Mouse (Mus musculus) limb, embryonic 13.5 days (tissue): Measurements from ENCODE around the gene Ppil4. TPM values are rescaled to one million over a fixed set of nuclear protein-coding genes. Genes with fewer than 3 reads are reported as not detected.
A peak's percentile ranks its signal among the peaks of the same experiment; 100 is the strongest.

Experiments used
- ATAC-seq: fragments of 200-750 bp; cut with Nextera tagmentation; 2 replicates; pipeline ENCODE4 v1.8.0; 2017; ENCODE audit warnings: low read depth, moderate number of reproducible peaks, moderate TSS enrichment; ENCODE audit not compliant: low FRiP score
- H3K27ac ChIP-seq: fragments of 300-500 bp; sonication (generic); 2 replicates; pipeline ENCODE4 v1.5.1; 2015; ENCODE audit warnings: inconsistent platforms, mild to moderate bottlenecking, moderate library complexity
- H3K27me3 ChIP-seq: fragments of 300-500 bp; sonication (generic); 2 replicates; pipeline ENCODE4 v1.6.1; 2015; ENCODE audit warnings: mild to moderate bottlenecking, inconsistent platforms
- H3K36me3 ChIP-seq: fragments of 300-500 bp; sonication (generic); 2 replicates; pipeline ENCODE4 v1.6.1; 2015; ENCODE audit warnings: inconsistent platforms, mild to moderate bottlenecking, moderate library complexity
- H3K4me1 ChIP-seq: fragments of 300-500 bp; sonication (generic); 2 replicates; pipeline ENCODE4 v1.6.1; 2015; ENCODE audit warnings: inconsistent platforms
- H3K4me2 ChIP-seq: fragments of 300-500 bp; sonication (generic); replicated peaks from 2 replicates; pipeline ENCODE4 v1.6.1; 2015; ENCODE audit warnings: inconsistent platforms, mild to moderate bottlenecking, moderate library complexity
- H3K4me3 ChIP-seq: fragments of 300-500 bp; sonication (generic); 2 replicates; pipeline ENCODE4 v1.5.1; 2015; ENCODE audit warnings: moderate library complexity, mild to moderate bottlenecking, inconsistent platforms
- H3K9ac ChIP-seq: fragments of 300-500 bp; sonication (generic); 2 replicates; pipeline ENCODE4 v1.6.1; 2015; ENCODE audit warnings: mild to moderate bottlenecking, inconsistent platforms
- H3K9me3 ChIP-seq: fragments of 300-500 bp; sonication (generic); 2 replicates; pipeline ENCODE4 v1.6.1; 2016; ENCODE audit warnings: inconsistent platforms
- WGBS: fragments of 180-500 bp; shearing (Covaris S2); methylation state at CpG from one replicate; pipeline ENCODE4 v1.1.7; 2015; 5-methylcytosine and 5-hydroxymethylcytosine counted together
- polyA plus RNA-seq: library from polyadenylated mRNA; unstranded; fragments of >200 nt; fragmentation: Nextera tagmentation; extraction: Ambion mirVana; gene quantifications from 2 replicates; pipeline ENCODE4 v1.2.1, GENCODE M21; 2015

Ppil4 gene
- polyA plus RNA-seq, 1 experiment from 2014 or later = 42.7 TPM

DNA sequence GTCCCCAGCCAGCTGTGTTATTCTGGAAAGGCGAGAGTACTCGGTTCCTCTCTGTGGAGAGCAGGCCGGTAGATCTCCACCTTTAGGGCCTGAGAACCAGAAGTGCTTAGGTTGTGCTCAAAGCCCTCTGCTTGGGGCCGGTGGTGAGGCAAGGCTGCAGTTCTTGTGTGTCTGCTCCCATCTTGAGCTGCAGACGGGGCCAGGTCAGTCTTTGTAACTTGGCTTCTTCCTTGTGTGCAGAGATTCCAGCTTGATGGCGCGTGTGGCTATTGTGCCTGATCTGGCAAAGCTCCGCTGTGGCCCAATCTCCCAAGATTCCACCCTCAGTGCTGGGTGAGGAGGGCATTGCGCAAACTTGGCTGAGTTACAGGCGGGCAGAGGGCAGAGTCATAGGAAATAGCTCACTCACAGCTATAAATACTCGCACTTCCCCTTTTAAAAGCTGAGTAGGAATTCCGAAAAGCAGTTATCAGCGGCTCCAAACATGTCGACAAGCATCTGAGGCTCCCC lies 48.9 kb downstream of the Ppil4 start:
- 0 out of 2 replicates have a peak, but pooled peaks cover 8% of the 10 kb centered on the region for H3K27me3 ChIP-seq
- no peak overlapping the region for H3K9ac ChIP-seq
- H3K9me3 ChIP-seq = no peaks in the 10 kb centered on the region
- no peaks in the 10 kb centered on the region for H3K36me3 ChIP-seq
- H3K4me3 ChIP-seq = no peak overlapping the region
- no peak overlapping the region for H3K27ac ChIP-seq
- no peak for ATAC-seq
- 56% methylated on average over 14 of the region's 14 CpGs for WGBS
- 0 out of 2 replicates have a peak overlapping the region, but pooled peaks have one; percentile 21 for H3K4me2 ChIP-seq
- H3K4me1 ChIP-seq = peaks cover 16% of the 10 kb centered on the region

DNA sequence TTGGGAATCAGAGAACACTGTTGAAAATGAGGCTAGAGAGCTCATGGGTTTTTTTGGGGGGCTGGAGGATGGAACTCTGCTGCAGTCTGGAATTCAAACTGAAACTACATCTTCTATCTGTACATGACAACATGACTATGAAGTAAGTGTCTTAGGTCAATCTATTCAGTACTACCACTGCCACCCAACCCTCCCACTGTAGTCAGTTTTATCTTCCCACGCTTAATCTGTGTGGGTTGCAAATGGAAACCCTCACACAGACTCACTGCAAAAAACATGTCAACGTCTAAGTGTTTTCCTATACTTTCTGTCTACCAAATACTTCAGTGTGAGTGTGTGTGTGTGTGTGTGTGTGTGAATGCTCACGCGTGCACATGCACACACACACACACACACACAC lies 50.5 kb downstream of the Ppil4 start:
- 93% methylated on average over 4 of the region's 4 CpGs for WGBS
- Histone ChIP-seq H3K4me3 (no peak overlapping the region), H3K4me1 (peaks cover 13% of the 10 kb centered on the region; the same call in 1 of the 2 replicates), H3K9ac (no peak overlapping the region), H3K27me3 (0 out of 2 replicates have a peak, but pooled peaks cover 8% of the 10 kb centered on the region), H3K27ac (no peak overlapping the region), H3K36me3 (no peaks in the 10 kb centered on the region), H3K9me3 (no peaks in the 10 kb centered on the region), H3K4me2 (no peak overlapping the region)
- ATAC-seq = no peak

DNA sequence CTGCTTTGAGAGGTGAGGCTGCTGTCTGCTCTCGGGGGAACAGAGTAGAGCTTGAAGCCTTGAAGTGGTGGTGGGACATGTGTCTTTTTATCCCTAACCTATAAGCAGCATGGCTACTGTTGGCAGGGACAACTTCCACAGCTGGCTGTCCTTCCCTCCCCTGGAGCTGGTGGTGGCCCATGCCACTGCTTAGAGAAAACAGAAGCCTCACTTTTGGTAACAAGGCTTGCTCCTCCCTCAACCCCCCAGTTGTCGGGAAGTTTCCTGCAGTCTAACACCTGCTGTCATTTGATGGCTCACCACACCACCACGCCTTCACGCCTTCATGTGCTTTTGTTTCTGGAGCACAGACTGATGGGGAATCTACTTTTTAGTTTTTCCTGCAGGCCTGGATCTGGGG lies 51.5 kb downstream of the Ppil4 start:
- Histone ChIP-seq H3K36me3 (no peaks in the 10 kb centered on the region), H3K27ac (no peak overlapping the region), H3K4me3 (no peak overlapping the region), H3K9ac (no peak overlapping the region), H3K4me1 (peaks cover 9% of the 10 kb centered on the region; the same call in 1 of the 2 replicates), H3K9me3 (no peaks in the 10 kb centered on the region), H3K27me3 (0 out of 2 replicates have a peak, but pooled peaks cover 8% of the 10 kb centered on the region), H3K4me2 (no peak overlapping the region)
- ATAC-seq = no peak
- 61% methylated on average over 4 of the region's 4 CpGs for WGBS

DNA sequence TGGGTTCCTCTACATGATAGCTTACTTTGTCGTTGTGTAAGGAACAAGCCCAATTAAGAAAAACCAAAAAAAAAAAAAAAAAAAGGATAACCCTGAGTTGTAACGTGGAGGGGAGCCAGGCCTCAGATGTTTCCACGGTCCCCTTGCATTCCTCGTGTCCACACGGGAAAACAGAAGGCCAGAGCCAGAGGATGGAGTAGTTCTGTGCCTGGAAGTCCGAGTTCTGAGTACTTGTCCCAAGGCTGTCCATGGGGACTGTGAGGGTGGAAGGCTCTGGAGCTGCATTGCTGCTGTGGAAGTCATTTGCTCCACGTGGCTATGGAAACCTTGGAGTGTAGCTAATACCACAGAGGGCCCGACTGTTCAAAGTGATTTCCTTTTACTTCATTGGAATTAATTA lies 52.4 kb downstream of the Ppil4 start:
- Histone ChIP-seq H3K4me2 (no peak overlapping the region), H3K27ac (no peak overlapping the region), H3K27me3 (peaks cover 13% of the 10 kb centered on the region; the same call in 1 of the 2 replicates), H3K9ac (no peak overlapping the region), H3K4me3 (no peak overlapping the region), H3K4me1 (peaks cover 9% of the 10 kb centered on the region; the same call in 1 of the 2 replicates), H3K36me3 (no peaks in the 10 kb centered on the region), H3K9me3 (no peaks in the 10 kb centered on the region)
- ATAC-seq = no peak
- 59% methylated on average over 8 of the region's 8 CpGs for WGBS

DNA sequence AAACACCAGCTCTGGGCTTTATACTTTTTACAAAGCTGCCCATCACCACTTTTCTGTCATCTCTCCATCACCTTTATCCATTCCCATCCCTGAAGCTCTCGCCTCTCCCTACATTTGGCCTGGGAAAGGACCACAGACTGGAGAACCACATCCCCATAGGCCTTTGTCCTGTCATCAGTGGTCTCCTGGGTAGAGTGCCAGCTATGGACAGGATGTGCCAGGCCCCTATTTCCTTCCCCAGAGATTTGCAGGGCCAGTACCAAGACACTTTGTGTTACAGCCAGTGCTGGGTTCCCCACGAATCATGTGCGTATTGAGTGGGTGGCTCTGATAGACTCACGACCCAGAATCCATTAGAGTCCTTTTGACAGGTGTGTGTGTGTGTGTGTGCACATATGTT lies 53.3 kb downstream of the Ppil4 start:
- 89% methylated on average over 4 of the region's 4 CpGs for WGBS
- Histone ChIP-seq H3K4me3 (no peak overlapping the region), H3K4me2 (no peak overlapping the region), H3K27ac (no peak overlapping the region), H3K9me3 (no peaks in the 10 kb centered on the region), H3K4me1 (peaks cover 9% of the 10 kb centered on the region; the same call in 1 of the 2 replicates), H3K36me3 (no peaks in the 10 kb centered on the region), H3K27me3 (peaks cover 13% of the 10 kb centered on the region; the same call in 1 of the 2 replicates), H3K9ac (no peak overlapping the region)
- ATAC-seq = no peak

DNA sequence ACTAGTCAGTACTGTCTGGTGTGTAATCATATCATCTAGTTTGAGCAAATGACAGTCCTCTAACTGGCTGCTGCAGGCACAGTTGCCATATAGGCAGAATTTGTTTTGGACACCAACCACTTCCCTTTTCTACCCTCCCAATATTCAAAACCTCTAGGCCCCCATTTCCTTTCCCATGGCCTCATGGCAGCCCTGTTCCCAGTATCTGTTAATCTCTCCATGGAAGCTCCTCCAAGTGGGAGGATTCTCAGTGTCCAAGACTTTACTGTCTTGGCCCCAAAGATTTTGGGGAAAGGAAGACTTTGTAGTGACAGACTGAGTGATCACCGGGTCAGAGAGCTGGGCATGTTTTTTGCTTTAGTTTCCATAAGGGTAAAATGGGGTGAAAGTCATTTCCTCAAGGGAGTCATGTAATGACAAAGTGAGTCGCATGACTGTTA lies 54.5 kb downstream of the Ppil4 start:
- no peaks in the 10 kb centered on the region for H3K36me3 ChIP-seq
- no peaks in the 10 kb centered on the region for H3K4me1 ChIP-seq
- H3K9ac ChIP-seq = no peak overlapping the region
- H3K4me2 ChIP-seq = no peak overlapping the region
- no peak for ATAC-seq
- whole genome bisulfite sequencing = 86% methylated on average over 2 of the region's 2 CpGs
- no peak overlapping the region for H3K4me3 ChIP-seq
- no peaks in the 10 kb centered on the region for H3K9me3 ChIP-seq
- H3K27me3 ChIP-seq = peaks cover 13% of the 10 kb centered on the region; the same call in 1 of the 2 replicates
- H3K27ac ChIP-seq = no peak overlapping the region

DNA sequence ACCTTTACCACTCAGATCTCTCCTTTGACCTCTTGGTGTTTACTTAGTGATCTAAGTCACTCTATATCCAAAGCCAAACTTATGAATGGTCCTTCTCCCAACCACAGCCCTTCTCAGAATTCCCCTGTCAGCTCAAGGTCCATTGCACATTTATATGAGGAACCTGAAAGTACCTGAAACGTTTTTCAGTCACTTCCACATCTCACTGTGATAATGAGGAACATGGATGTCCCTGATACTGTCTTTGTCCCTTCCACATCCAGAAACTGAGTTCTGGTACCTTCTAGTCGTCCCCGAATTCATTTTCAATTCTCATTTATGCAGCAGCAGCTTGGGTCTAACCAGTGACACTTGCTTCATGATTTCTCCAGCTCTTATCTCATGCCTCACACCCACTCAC lies 59.2 kb downstream of the Ppil4 start:
- no peak for ATAC-seq
- 72% methylated on average over 3 of the region's 3 CpGs for WGBS

DNA sequence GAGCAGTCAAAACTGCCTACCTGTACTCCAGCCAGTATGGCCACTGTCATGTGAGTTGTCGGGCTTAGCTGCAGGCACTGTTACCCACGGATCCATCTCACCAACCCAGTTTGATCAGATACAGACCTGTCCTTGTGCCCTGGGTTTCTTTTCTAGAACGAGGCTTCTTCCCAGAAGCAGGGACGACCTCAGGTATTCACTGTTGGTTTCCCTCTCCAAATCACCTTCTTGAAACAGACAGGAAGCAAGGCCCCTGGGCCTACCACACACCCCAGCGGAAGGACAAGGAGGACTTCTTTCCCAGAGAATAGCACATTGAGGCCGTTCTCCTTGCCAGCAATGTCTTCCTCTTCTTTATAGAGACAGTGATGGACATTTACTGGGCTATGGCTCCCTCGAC lies 67.8 kb downstream of the Ppil4 start:
- Histone ChIP-seq H3K4me1 (peaks cover 23% of the 10 kb centered on the region), H3K9ac (no peak overlapping the region), H3K27me3 (no peaks in the 10 kb centered on the region), H3K27ac (peak overlapping the region; percentile 74; the same call in 1 of the 2 replicates), H3K9me3 (no peaks in the 10 kb centered on the region), H3K36me3 (no peaks in the 10 kb centered on the region), H3K4me3 (no peak overlapping the region), H3K4me2 (no peak overlapping the region)
- ATAC-seq = no peak
- WGBS = 90% methylated on average over 7 of the region's 7 CpGs

More for the DNA sequence above, 59.2 kb downstream of the Ppil4 start:
- Histone ChIP-seq H3K9ac (no peak overlapping the region), H3K4me1 (no peaks in the 10 kb centered on the region), H3K9me3 (no peaks in the 10 kb centered on the region), H3K27ac (no peak overlapping the region), H3K27me3 (peaks cover 5% of the 10 kb centered on the region; the same call in 1 of the 2 replicates), H3K36me3 (no peaks in the 10 kb centered on the region), H3K4me2 (no peak overlapping the region), H3K4me3 (no peak overlapping the region)

DNA sequence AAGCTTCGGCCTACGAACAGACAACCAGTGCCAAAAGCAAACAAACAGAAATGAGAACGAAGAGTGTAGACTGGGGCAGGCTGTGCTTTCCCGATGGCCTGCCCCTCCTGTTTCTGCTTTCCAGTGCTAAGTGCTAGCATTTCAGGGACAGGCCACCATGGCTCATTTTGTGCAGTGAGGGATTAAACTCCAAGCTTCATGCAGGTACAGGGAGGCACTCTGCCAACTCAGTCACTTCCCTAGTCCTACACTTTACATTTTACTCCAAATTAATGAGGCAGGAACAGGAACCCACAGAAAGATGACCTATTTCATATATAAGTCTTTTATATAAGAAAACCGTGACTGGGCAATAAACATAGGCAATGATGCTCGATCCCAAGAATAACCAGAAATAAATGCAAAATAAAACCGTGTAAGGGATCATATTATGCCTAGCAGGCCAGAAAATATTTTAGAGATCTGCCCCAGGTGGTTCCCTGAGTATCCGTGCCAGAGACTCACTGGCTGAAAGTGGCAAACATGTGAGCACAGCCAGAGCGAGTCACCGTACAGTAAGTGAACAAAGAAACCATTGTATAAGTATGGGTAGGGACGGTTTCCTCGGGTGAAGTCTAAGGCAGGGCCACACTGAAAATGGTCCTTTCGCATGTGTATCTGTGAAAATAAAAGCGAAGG lies 68.7 kb downstream of the Ppil4 start:
- peaks cover 23% of the 10 kb centered on the region for H3K4me1 ChIP-seq
- no peak overlapping the region for H3K4me3 ChIP-seq
- WGBS = 58% methylated on average over 14 of the region's 14 CpGs
- 0 out of 2 replicates have a peak overlapping the region, but pooled peaks have one; percentile 5 for H3K4me2 ChIP-seq
- no peaks in the 10 kb centered on the region for H3K9me3 ChIP-seq
- no peak overlapping the region for H3K9ac ChIP-seq
- H3K36me3 ChIP-seq = no peaks in the 10 kb centered on the region
- peak; percentile 81 for ATAC-seq
- H3K27ac ChIP-seq = peak overlapping the region; percentile 79
- H3K27me3 ChIP-seq = peaks cover 4% of the 10 kb centered on the region

DNA sequence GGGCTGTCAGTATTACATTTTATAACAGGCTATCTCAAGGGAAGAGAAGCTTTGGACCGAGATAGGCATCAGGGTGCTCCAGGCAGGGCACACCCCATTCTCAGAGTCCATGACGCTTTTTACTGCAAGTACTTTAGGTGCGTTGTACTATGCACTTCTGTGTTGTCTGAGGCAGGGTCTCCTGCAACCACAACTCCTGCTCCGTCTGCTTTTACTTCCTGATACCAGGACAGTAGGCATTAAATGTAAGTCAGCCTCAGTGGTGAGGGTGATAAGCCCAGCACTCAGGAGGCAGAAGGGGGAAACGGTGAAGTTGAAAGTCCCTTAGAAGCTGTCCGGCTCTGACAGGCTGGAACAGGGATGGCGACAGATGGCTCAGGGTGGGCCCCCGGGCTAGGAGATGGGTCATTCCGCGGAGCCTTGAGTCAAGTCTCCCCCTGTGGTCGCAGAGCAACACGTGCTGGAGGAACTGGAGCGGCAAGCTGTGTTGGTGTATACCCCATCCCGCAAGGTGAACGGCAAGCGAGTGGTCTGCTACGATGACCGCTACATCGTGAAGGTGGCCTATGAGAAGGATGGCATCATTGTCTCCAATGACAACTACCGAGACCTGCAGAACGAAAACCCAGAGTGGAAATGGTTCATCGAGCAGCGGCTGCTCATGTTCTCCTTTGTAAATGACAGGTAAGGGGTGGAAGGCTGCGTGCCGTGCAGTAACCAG lies 69.4 kb downstream of the Ppil4 start:
- Histone ChIP-seq H3K36me3 (no peaks in the 10 kb centered on the region), H3K27me3 (peaks cover 11% of the 10 kb centered on the region), H3K4me2 (no peak overlapping the region), H3K4me3 (no peak overlapping the region), H3K27ac (peak overlapping the region; percentile 79), H3K4me1 (peaks cover 24% of the 10 kb centered on the region), H3K9ac (no peak overlapping the region), H3K9me3 (no peaks in the 10 kb centered on the region)
- WGBS = 87% methylated on average over 25 of the region's 25 CpGs
- ATAC-seq = no peak; the same call in 1 of the 2 replicates

DNA sequence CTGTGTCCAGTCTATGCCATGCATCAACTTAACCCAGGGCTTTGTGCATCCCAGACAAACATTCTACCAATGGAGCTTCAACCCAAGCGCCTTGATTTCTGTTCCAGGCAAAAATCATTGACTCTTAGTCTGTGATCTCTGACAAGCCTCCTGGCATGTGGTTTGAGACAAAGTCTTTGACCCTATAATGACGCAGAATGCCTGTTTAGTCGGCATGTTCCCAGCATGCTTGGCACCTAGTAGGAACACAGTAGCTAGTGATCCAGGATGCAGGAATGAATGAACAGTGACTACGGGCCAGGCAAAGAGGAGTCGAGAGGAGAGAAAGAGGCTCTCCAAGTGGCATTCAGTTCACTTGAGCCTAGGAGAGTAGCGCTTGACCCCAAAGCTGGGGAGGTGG lies 70.7 kb downstream of the Ppil4 start:
- Histone ChIP-seq H3K27ac (no peak overlapping the region), H3K4me2 (no peak overlapping the region), H3K4me3 (no peak overlapping the region), H3K9me3 (no peaks in the 10 kb centered on the region), H3K36me3 (no peaks in the 10 kb centered on the region), H3K4me1 (peaks cover 32% of the 10 kb centered on the region), H3K27me3 (peaks cover 24% of the 10 kb centered on the region), H3K9ac (no peak overlapping the region)
- no peak for ATAC-seq
- WGBS = 95% methylated on average over 6 of the region's 6 CpGs

DNA sequence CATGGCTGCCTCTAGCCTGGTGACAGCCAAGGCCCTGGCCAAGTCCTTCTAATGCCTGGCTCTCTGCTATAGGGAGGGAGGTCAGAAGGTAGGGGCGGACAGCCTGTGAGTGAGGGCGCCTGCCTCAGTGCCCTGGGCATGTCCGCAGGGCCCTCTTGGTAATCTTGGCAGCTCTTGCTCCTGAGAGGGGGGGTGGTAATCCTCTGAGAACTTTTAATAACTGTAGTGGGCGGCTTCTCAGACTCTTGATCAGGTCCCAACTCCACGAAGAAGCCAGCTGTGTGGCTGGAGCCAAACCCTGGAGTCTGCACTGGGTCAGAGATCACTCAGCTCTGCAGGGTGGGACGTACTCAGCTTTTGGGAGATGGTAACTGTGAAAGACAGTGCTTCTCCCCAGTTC lies 71.5 kb downstream of the Ppil4 start:
- Histone ChIP-seq H3K9ac (no peak overlapping the region), H3K27ac (no peak overlapping the region), H3K9me3 (no peaks in the 10 kb centered on the region), H3K4me3 (no peak overlapping the region), H3K36me3 (no peaks in the 10 kb centered on the region), H3K27me3 (peaks cover 32% of the 10 kb centered on the region), H3K4me2 (no peak overlapping the region), H3K4me1 (peaks cover 32% of the 10 kb centered on the region)
- ATAC-seq = no peak
- 63% methylated on average over 6 of the region's 6 CpGs for WGBS
